Mouse (Mus musculus) lung, embryonic 15.5 days (tissue): ENCODE measurements at regions not wholly inside any gene's neighbourhood (a gene's known extent, or its start where the extent isn't known, plus 50 kb on each side); places are given as distances from the start of the nearest gene placed in this dataset.
"Not testable (repeated sequence)": the region's sequence is repeated elsewhere in the genome, so short reads cannot be mapped to it uniquely, and the experiment has no call there.

Source experiments
- ATAC-seq: fragments of 200-750 bp; cut with Nextera tagmentation; 2 replicates; pipeline ENCODE4 v1.8.0; 2017; ENCODE audit warnings: moderate number of reproducible peaks, borderline replicate concordance; ENCODE audit not compliant: low FRiP score, low TSS enrichment; ENCODE audit errors: extremely low read depth
- H3K27ac ChIP-seq: fragments of 300-500 bp; sonication (generic); 2 replicates; pipeline ENCODE4 v1.5.1; 2015; ENCODE audit warnings: moderate library complexity, mild to moderate bottlenecking, inconsistent platforms
- H3K27me3 ChIP-seq: fragments of 300-500 bp; sonication (generic); 2 replicates; pipeline ENCODE4 v1.6.1; 2015; ENCODE audit warnings: inconsistent platforms
- H3K36me3 ChIP-seq: fragments of 300-500 bp; sonication (generic); 2 replicates; pipeline ENCODE4 v1.6.1; 2015; ENCODE audit warnings: inconsistent platforms
- H3K4me1 ChIP-seq: fragments of 300-500 bp; sonication (generic); 2 replicates; pipeline ENCODE4 v1.6.1; 2015; ENCODE audit warnings: inconsistent platforms
- H3K4me2 ChIP-seq: fragments of 300-500 bp; sonication (generic); 2 replicates; pipeline ENCODE4 v1.6.1; 2015; ENCODE audit warnings: inconsistent platforms, mild to moderate bottlenecking, moderate library complexity
- H3K4me3 ChIP-seq: fragments of 300-500 bp; sonication (generic); 2 replicates; pipeline ENCODE4 v1.5.1; 2015; ENCODE audit warnings: mild to moderate bottlenecking, inconsistent platforms
- H3K9ac ChIP-seq: fragments of 300-500 bp; sonication (generic); 2 replicates; pipeline ENCODE4 v1.6.1; 2015; ENCODE audit warnings: inconsistent platforms
- H3K9me3 ChIP-seq: fragments of 300-500 bp; sonication (generic); 2 replicates; pipeline ENCODE4 v1.6.1; 2016; ENCODE audit warnings: inconsistent platforms
- WGBS: fragments of 180-500 bp; shearing (Covaris S2); methylation state at CpG from one replicate; pipeline ENCODE4 v1.1.7; 2015; 5-methylcytosine and 5-hydroxymethylcytosine counted together

GRCm38 (mm10) chr2:117455021-117455739, 112.4 kb upstream of the Rasgrp1 start:
- Histone ChIP-seq H3K27ac (no peak overlapping the region), H3K9ac (no peak overlapping the region), H3K4me2 (no peak overlapping the region), H3K9me3 (no peaks in the 10 kb centered on the region), H3K36me3 (no peaks in the 10 kb centered on the region), H3K4me1 (peaks cover 6% of the 10 kb centered on the region; the same call in 1 of the 2 replicates), H3K27me3 (no peaks in the 10 kb centered on the region), H3K4me3 (no peak overlapping the region)
- WGBS: 62% methylated on average over 4 of the region's 4 CpGs
- no peak for ATAC-seq

- H3K27ac ChIP-seq: no peak overlapping the region
- 57% methylated on average over 7 of the region's 7 CpGs for WGBS
- H3K4me2 ChIP-seq: no peak overlapping the region
These were observed 113.1 kb upstream of the Rasgrp1 start for GRCm38 (mm10) chr2:117455740-117456455.

GRCm38 (mm10) chr2:117456456-117457020, 113.7 kb upstream of the Rasgrp1 start:
- Histone ChIP-seq H3K27ac (no peak overlapping the region), H3K9ac (no peak overlapping the region), H3K4me1 (peaks cover 6% of the 10 kb centered on the region; the same call in 1 of the 2 replicates), H3K4me2 (no peak overlapping the region), H3K27me3 (no peaks in the 10 kb centered on the region), H3K36me3 (no peaks in the 10 kb centered on the region), H3K4me3 (no peak overlapping the region), H3K9me3 (no peaks in the 10 kb centered on the region)
- 69% methylated on average over 13 of the region's 13 CpGs for WGBS
- ATAC-seq: no peak

More at GRCm38 (mm10) chr2:117455740-117456455, 113.1 kb upstream of the Rasgrp1 start:
- H3K36me3 ChIP-seq: no peaks in the 10 kb centered on the region
- no peak overlapping the region for H3K4me3 ChIP-seq
- H3K9ac ChIP-seq: no peak overlapping the region
- peaks cover 6% of the 10 kb centered on the region; the same call in 1 of the 2 replicates for H3K4me1 ChIP-seq
- no peaks in the 10 kb centered on the region for H3K27me3 ChIP-seq
- H3K9me3 ChIP-seq: no peaks in the 10 kb centered on the region
- ATAC-seq: no peak

- Histone ChIP-seq H3K27me3 (no peaks in the 10 kb centered on the region), H3K36me3 (no peaks in the 10 kb centered on the region), H3K4me1 (no peaks in the 10 kb centered on the region), H3K4me3 (no peak overlapping the region), H3K4me2 (no peak overlapping the region), H3K27ac (no peak overlapping the region), H3K9me3 (no peaks in the 10 kb centered on the region), H3K9ac (no peak overlapping the region)
- WGBS: 66% methylated on average over 4 of the region's 4 CpGs
- no peak for ATAC-seq
These were observed 118.9 kb upstream of the Rasgrp1 start for GRCm38 (mm10) chr2:117461541-117462290.

GRCm38 (mm10) chr2:117474885-117475542, 132.2 kb upstream of the Rasgrp1 start:
- H3K9ac ChIP-seq: no peak overlapping the region
- no peak overlapping the region for H3K4me3 ChIP-seq
- H3K4me1 ChIP-seq: no peaks in the 10 kb centered on the region
- WGBS: 68% methylated on average over 2 of the region's 2 CpGs
- no peaks in the 10 kb centered on the region for H3K27me3 ChIP-seq
- no peaks in the 10 kb centered on the region for H3K9me3 ChIP-seq
- H3K4me2 ChIP-seq: no peak overlapping the region
- H3K36me3 ChIP-seq: no peaks in the 10 kb centered on the region
- H3K27ac ChIP-seq: no peak overlapping the region
- ATAC-seq: no peak

GRCm38 (mm10) chr2:117475561-117475960, 132.8 kb upstream of the Rasgrp1 start:
- Histone ChIP-seq H3K4me2 (no peak overlapping the region), H3K36me3 (no peaks in the 10 kb centered on the region), H3K27ac (no peak overlapping the region), H3K4me3 (no peak overlapping the region), H3K27me3 (no peaks in the 10 kb centered on the region), H3K9ac (no peak overlapping the region), H3K4me1 (no peaks in the 10 kb centered on the region), H3K9me3 (no peaks in the 10 kb centered on the region)
- ATAC-seq: no peak
- WGBS: 38% methylated on average over 3 of the region's 3 CpGs

- H3K9me3 ChIP-seq, H3K27ac ChIP-seq, H3K9ac ChIP-seq, ATAC-seq, H3K27me3 ChIP-seq, H3K4me3 ChIP-seq, H3K36me3 ChIP-seq, H3K4me2 ChIP-seq, H3K4me1 ChIP-seq: not testable (repeated sequence)
- 68% methylated on average over 11 of the region's 11 CpGs for WGBS
These were observed 134.7 kb upstream of the Rasgrp1 start for GRCm38 (mm10) chr2:117477503-117477902.

GRCm38 (mm10) chr2:117479244-117480009, 136.6 kb upstream of the Rasgrp1 start:
- H3K9me3 ChIP-seq, H3K4me1 ChIP-seq, H3K4me3 ChIP-seq, H3K4me2 ChIP-seq, H3K27me3 ChIP-seq, H3K27ac ChIP-seq, H3K36me3 ChIP-seq, ATAC-seq, H3K9ac ChIP-seq: not testable (repeated sequence)
- 51% methylated on average over 16 of the region's 16 CpGs for WGBS

- Histone ChIP-seq H3K4me2 (no peak overlapping the region), H3K4me3 (no peak overlapping the region), H3K27ac (no peak overlapping the region), H3K9ac (no peak overlapping the region), H3K36me3 (no peaks in the 10 kb centered on the region), H3K27me3 (no peaks in the 10 kb centered on the region), H3K4me1 (no peaks in the 10 kb centered on the region), H3K9me3 (no peaks in the 10 kb centered on the region)
- ATAC-seq: no peak
- 87% methylated on average over 2 of the region's 2 CpGs for WGBS
These were observed 143.6 kb upstream of the Rasgrp1 start for GRCm38 (mm10) chr2:117486447-117486846.

- Histone ChIP-seq H3K27me3 (no peaks in the 10 kb centered on the region), H3K4me1 (no peaks in the 10 kb centered on the region), H3K9ac (no peak overlapping the region), H3K4me2 (no peak overlapping the region), H3K4me3 (no peak overlapping the region), H3K27ac (no peak overlapping the region), H3K36me3 (no peaks in the 10 kb centered on the region), H3K9me3 (no peaks in the 10 kb centered on the region)
- ATAC-seq: no peak
- 87% methylated on average over 5 of the region's 5 CpGs for WGBS
These were observed 155.8 kb upstream of the Rasgrp1 start for GRCm38 (mm10) chr2:117498565-117498964.

- no peak overlapping the region for H3K9ac ChIP-seq
- no peak for ATAC-seq
- no peaks in the 10 kb centered on the region for H3K9me3 ChIP-seq
- H3K27ac ChIP-seq: no peak overlapping the region
- H3K36me3 ChIP-seq: no peaks in the 10 kb centered on the region
- H3K4me2 ChIP-seq: no peak overlapping the region
- H3K4me3 ChIP-seq: no peak overlapping the region
- no peaks in the 10 kb centered on the region for H3K4me1 ChIP-seq
- no peaks in the 10 kb centered on the region for H3K27me3 ChIP-seq
These were observed 159.8 kb upstream of the Rasgrp1 start for GRCm38 (mm10) chr2:117502611-117503010.
